Mouse (Mus musculus) layer of hippocampus, postnatal 36 days (tissue): ENCODE measurements around the gene Olfr186. TPM values are rescaled to one million over a fixed set of nuclear protein-coding genes. Genes with fewer than 3 reads are reported as not detected.
"Not testable (repeated sequence)": the region's sequence is repeated elsewhere in the genome, so short reads cannot be mapped to it uniquely, and the experiment has no call there.

ENCODE experiments used
- DNase-seq, 2 experiments: peaks; one replicate each; pipeline ENCODE4 v3.0.0; 2022
- total RNA-seq, 2 experiments: library from RNA; stranded (reverse); gene quantifications; 2 replicates each; pipeline ENCODE4 v1.2.3; 2021

Gene Olfr186
- total RNA-seq, result not detected

GRCm38 (mm10) chr16:59030191-59030590 lies at the start of gene Olfr186:
TSS of gene Olfr186 (minus strand) at chr16:59030291.
- DNase-seq, result no peak

- no peak for DNase-seq
Measured at GRCm38 (mm10) chr16:59077905-59078304, 47.8 kb upstream of the Olfr186 start, which contains the start of gene Olfr190. TSS of gene Olfr190 (minus strand) at chr16:59078005.

- DNase-seq, result no peak
Measured at GRCm38 (mm10) chr16:59073520-59073919, 43.4 kb upstream of the Olfr186 start.

GRCm38 (mm10) chr16:59071755-59072154 lies 41.7 kb upstream of the Olfr186 start:
- DNase-seq, result no peak

- not testable (repeated sequence) for DNase-seq
Measured at GRCm38 (mm10) chr16:59062411-59062810, 32.3 kb upstream of the Olfr186 start.

- DNase-seq, result not testable (repeated sequence)
Measured at GRCm38 (mm10) chr16:59049286-59049685, 19.2 kb upstream of the Olfr186 start.

- no peak for DNase-seq
Measured at GRCm38 (mm10) chr16:59048860-59049259, 18.8 kb upstream of the Olfr186 start.

GRCm38 (mm10) chr16:59047579-59047978 lies 17.5 kb upstream of the Olfr186 start:
- no peak for DNase-seq

- DNase-seq, result no peak
Measured at GRCm38 (mm10) chr16:59045835-59046234, 15.7 kb upstream of the Olfr186 start.

GRCm38 (mm10) chr16:59039710-59040109 lies 9.6 kb upstream of the Olfr186 start, which contains the start of gene Olfr187:
TSS of gene Olfr187 (minus strand) at chr16:59039767.
- DNase-seq, result no peak

- DNase-seq, result no peak
Measured at GRCm38 (mm10) chr16:59013357-59014018, 16.6 kb downstream of the Olfr186 start.

- DNase-seq, result no peak
Measured at GRCm38 (mm10) chr16:59007146-59007545, 22.9 kb downstream of the Olfr186 start.

GRCm38 (mm10) chr16:58995057-58995456 lies 35.0 kb downstream of the Olfr186 start, which contains the start of gene Olfr183:
TSS of gene Olfr183 (plus strand) at chr16:58995357.
- no peak for DNase-seq

Other genes with a start within 250 kb of the Olfr186 start
- not detected for gene Olfr173, start 230.0 kb downstream of the Olfr186 start, total RNA-seq
- gene Olfr175-ps1, start 203.5 kb downstream of the Olfr186 start, total RNA-seq, result not detected
- gene Olfr177, start 155.5 kb downstream of the Olfr186 start, total RNA-seq, result not detected
- not detected for gene Olfr178, start 138.2 kb downstream of the Olfr186 start, total RNA-seq
- not detected for gene Olfr181, start 101.5 kb downstream of the Olfr186 start, total RNA-seq
- gene Olfr180, start 100.9 kb downstream of the Olfr186 start, total RNA-seq, result not detected
- not detected for gene Olfr183, start 34.9 kb downstream of the Olfr186 start, total RNA-seq
- not detected for gene Olfr187, start 9.5 kb upstream of the Olfr186 start, total RNA-seq
- not detected for gene Olfr190, start 47.7 kb upstream of the Olfr186 start, total RNA-seq
- gene Olfr191, start 59.5 kb upstream of the Olfr186 start, total RNA-seq, result not detected
- not detected for gene Olfr193, start 81.6 kb upstream of the Olfr186 start, total RNA-seq
- gene Olfr194, start 90.8 kb upstream of the Olfr186 start, total RNA-seq, result not detected
- not detected for gene Olfr195, start 116.8 kb upstream of the Olfr186 start, total RNA-seq
- gene Olfr196, start 140.2 kb upstream of the Olfr186 start, total RNA-seq, result not detected
- gene Olfr198, start 173.2 kb upstream of the Olfr186 start, total RNA-seq, result not detected
- not detected for gene Olfr199, start 189.5 kb upstream of the Olfr186 start, total RNA-seq
- not detected for gene Olfr201, start 242.3 kb upstream of the Olfr186 start, total RNA-seq